Mouse (Mus musculus): ENCODE results near the gene Dock4.

DNA sequence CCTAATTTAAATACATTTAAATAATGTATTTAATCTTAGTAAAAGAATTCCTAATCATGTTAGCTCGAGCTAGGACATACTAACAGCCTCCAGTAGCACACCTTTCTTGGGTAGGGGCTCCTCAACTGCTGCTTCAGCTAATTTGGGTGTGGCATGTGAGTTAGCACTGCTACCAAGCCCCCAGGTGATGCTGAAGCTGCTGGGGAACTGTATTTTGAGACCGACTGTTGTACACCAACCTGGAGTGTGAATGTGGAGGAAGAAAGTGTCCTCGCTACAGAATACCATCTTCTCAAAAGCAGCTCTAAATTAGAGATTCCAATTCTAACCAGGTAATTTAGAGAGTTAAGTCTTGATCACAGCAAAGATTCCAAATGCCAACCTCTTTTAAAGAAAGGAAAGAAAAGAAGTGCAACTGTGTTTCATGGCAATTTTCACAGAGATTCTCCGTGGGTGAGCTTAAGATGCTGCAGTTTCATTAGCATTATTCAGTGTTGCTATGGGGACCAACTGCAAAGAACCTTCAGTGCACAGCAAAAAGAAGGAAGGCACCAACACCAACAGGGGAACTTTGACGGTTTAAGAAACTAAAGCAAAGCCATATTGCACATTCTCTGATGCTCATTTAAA, 31.0 kb upstream of the Dock4 start:
- TF ChIP-seq CTCF (IDR thresholded peaks at IDR 0.05; ENCODE audit: low read depth, low read length), result no peak
- no peak for TF ChIP-seq POLR2A (IDR thresholded peaks at IDR 0.05; ENCODE audit: insufficient read depth, low read length)
- no peak for TF ChIP-seq EP300 (IDR thresholded peaks at IDR 0.05; ENCODE audit: insufficient read depth, low read depth, low read length)
